In the genomic region with DNA sequence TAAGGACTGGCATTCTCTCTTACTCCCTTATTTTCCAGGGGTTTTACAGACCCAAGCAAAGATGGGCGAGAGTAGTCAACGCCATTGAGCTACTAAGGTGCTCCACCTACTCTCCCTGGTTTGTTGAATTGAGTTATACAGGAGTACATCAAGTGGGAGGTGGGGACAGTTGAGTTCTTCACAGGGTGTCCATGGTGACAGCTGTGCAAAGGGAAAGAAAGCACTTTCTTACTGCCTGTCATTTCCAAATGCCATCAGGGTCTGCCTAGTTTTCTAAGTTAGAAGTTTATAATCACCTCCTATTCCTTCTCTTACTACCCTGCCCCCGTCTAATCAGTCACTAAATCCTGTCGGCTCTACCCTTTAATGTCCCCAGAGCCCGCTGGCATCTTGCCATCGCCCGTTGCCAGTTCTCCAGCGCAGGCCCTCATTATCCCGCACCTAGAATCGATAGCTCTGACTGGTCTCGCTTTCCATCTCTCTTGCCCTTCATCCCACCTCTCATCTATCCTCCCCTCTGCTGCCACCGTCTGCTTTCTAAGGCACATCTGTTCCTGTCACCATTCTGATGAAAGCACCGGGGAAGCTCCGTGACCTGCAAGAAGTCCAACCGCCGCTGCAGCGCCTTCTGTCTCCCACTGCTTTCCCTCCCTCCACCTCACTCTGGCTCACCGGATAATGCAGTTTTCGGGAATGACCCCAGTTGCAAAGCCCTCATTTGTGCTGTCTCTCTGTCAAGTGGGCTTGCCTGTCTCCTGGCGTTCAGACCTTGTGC, we compare ENCODE assay signal across 7 mouse cellular contexts. TPM values are rescaled to one million over a fixed set of nuclear protein-coding genes. Genes with fewer than 3 reads are reported as not detected.
A peak's percentile ranks its signal among the peaks of the same experiment; 100 is the strongest.
DNase-seq lines count a peak whose midpoint lies in the region; ATAC-seq lines count a peak whose summit lies in the region.

No protein-coding gene starts in this region.

- ATAC-seq in kidney, embryonic 15.5 days (replicated peaks; ENCODE audit: low FRiP score), result no peak
- peak; percentile 22; the same call in 1 of the 2 replicates for ATAC-seq in embryonic facial prominence, embryonic 14.5 days (ENCODE audit: low read depth)
- peak; percentile 50 for ATAC-seq in hindbrain, embryonic 15.5 days (ENCODE audit: low FRiP score, low read depth)
- peak; percentile 64 for ATAC-seq in midbrain, embryonic 14.5 days (ENCODE audit: low FRiP score, low TSS enrichment)

- H3K36me3 ChIP-seq in kidney, embryonic 15.5 days, result no peaks in the 10 kb centered on the region
- no peaks in the 10 kb centered on the region for H3K36me3 ChIP-seq in embryonic facial prominence, embryonic 14.5 days (ENCODE audit: control insufficient read depth, insufficient read depth, low read length)
- no peaks in the 10 kb centered on the region for H3K36me3 ChIP-seq in hindbrain, embryonic 15.5 days
- H3K36me3 ChIP-seq in midbrain, embryonic 14.5 days (ENCODE audit: control insufficient read depth, insufficient read depth, low read length), result no peaks in the 10 kb centered on the region

- H3K4me1 ChIP-seq in kidney, embryonic 15.5 days, result peaks cover 6% of the 10 kb centered on the region; the same call in 1 of the 2 replicates
- no peaks in the 10 kb centered on the region for H3K4me1 ChIP-seq in embryonic facial prominence, embryonic 14.5 days (ENCODE audit: control insufficient read depth, insufficient read depth, low read length)
- H3K4me1 ChIP-seq in hindbrain, embryonic 15.5 days (replicated peaks), result peaks cover 9% of the 10 kb centered on the region
- peaks cover 7% of the 10 kb centered on the region; the same call in 1 of the 2 replicates for H3K4me1 ChIP-seq in midbrain, embryonic 14.5 days (ENCODE audit: control insufficient read depth, insufficient read depth, low read length)

- H3K9ac ChIP-seq in kidney, embryonic 15.5 days, result no peak overlapping the region
- H3K9ac ChIP-seq in embryonic facial prominence, embryonic 14.5 days (ENCODE audit: low read depth, low read length), result 0 out of 2 replicates have a peak overlapping the region, but pooled peaks have one; percentile 5
- H3K9ac ChIP-seq in hindbrain, embryonic 15.5 days, result peak overlapping the region; percentile 10; the same call in 1 of the 2 replicates
- H3K9ac ChIP-seq in midbrain, embryonic 14.5 days (replicated peaks; ENCODE audit: low read length), result no peak overlapping the region

- H3K4me3 ChIP-seq in kidney, embryonic 15.5 days (replicated peaks), result peak overlapping the region; percentile 14; the same call in 1 of the 2 replicates
- no peak overlapping the region for H3K4me3 ChIP-seq in embryonic facial prominence, embryonic 14.5 days (ENCODE audit: low read depth, low read length)
- H3K4me3 ChIP-seq in hindbrain, embryonic 15.5 days, result peak overlapping the region; percentile 9; the same call in 1 of the 2 replicates
- H3K4me3 ChIP-seq in midbrain, embryonic 14.5 days (replicated peaks; ENCODE audit: low read depth, low read length), result no peak overlapping the region

- DNase-seq in kidney, adult 8-10 months, result no peak
- peak; percentile 36 for DNase-seq in embryonic facial prominence, embryonic 14.5 days (ENCODE audit: low spot score)
- peak; percentile 76 for DNase-seq in midbrain, embryonic 14.5 days
- DNase-seq in urinary bladder, adult 18-20 months (ENCODE audit: low spot score in 2 of 2), result no peak
- DNase-seq in gastrocnemius, postnatal 4 days (ENCODE audit: low spot score in 2 of 2), result no peak

- H3K27ac ChIP-seq in kidney, embryonic 15.5 days, result no peak overlapping the region
- no peak overlapping the region for H3K27ac ChIP-seq in embryonic facial prominence, embryonic 14.5 days (replicated peaks; ENCODE audit: low read depth, low read length)
- H3K27ac ChIP-seq in hindbrain, embryonic 15.5 days (replicated peaks), result no peak overlapping the region
- no peak overlapping the region for H3K27ac ChIP-seq in midbrain, embryonic 14.5 days (replicated peaks; ENCODE audit: low read depth, low read length)

- peak overlapping the region; percentile 48 for H3K4me2 ChIP-seq in kidney, embryonic 15.5 days
- peak overlapping the region; percentile 25 for H3K4me2 ChIP-seq in embryonic facial prominence, embryonic 14.5 days (ENCODE audit: low read depth, low read length)
- peak overlapping the region; percentile 44 for H3K4me2 ChIP-seq in hindbrain, embryonic 15.5 days
- H3K4me2 ChIP-seq in midbrain, embryonic 14.5 days (ENCODE audit: low read length), result peak overlapping the region; percentile 39

- H3K9me3 ChIP-seq in kidney, embryonic 15.5 days (replicated peaks), result no peaks in the 10 kb centered on the region
- H3K9me3 ChIP-seq in embryonic facial prominence, embryonic 14.5 days (ENCODE audit: control insufficient read depth, low read length), result no peaks in the 10 kb centered on the region
- H3K9me3 ChIP-seq in hindbrain, embryonic 15.5 days, result no peaks in the 10 kb centered on the region
- no peaks in the 10 kb centered on the region for H3K9me3 ChIP-seq in midbrain, embryonic 14.5 days (ENCODE audit: control insufficient read depth, low read length)

- WGBS in kidney, embryonic 15.5 days, result 17% methylated on average over 20 of the region's 20 CpGs
- WGBS in embryonic facial prominence, embryonic 14.5 days, result 24% methylated on average over 20 of the region's 20 CpGs
- 17% methylated on average over 20 of the region's 20 CpGs for WGBS in hindbrain, embryonic 15.5 days
- 18% methylated on average over 20 of the region's 20 CpGs for WGBS in midbrain, embryonic 14.5 days

- peaks cover 13% of the 10 kb centered on the region; the same call in 1 of the 2 replicates for H3K27me3 ChIP-seq in kidney, embryonic 15.5 days
- no peaks in the 10 kb centered on the region for H3K27me3 ChIP-seq in embryonic facial prominence, embryonic 14.5 days (replicated peaks; ENCODE audit: control insufficient read depth, insufficient read depth, low read length)
- H3K27me3 ChIP-seq in hindbrain, embryonic 15.5 days, result no peaks in the 10 kb centered on the region
- no peaks in the 10 kb centered on the region for H3K27me3 ChIP-seq in midbrain, embryonic 14.5 days (ENCODE audit: control insufficient read depth, insufficient read depth, low read length)

RNA-seq across cellular contexts. Expression of a gene that starts 15.6 kb away (rescaled TPM):
- 7.6 and 7.9 TPM in 2 replicates for polyA plus RNA-seq in kidney, embryonic 15.5 days (2015; fragmentation: Nextera tagmentation; extraction: Ambion mirVana)
- 6.9 and 7.2 TPM in 2 replicates for polyA plus RNA-seq in embryonic facial prominence, embryonic 14.5 days (2014; fragmentation: Nextera tagmentation; extraction: Ambion mirVana)
- 3.8 and 3.9 TPM in 2 replicates for polyA plus RNA-seq in hindbrain, embryonic 15.5 days (2015; fragmentation: Nextera tagmentation; extraction: Ambion mirVana)
- polyA plus RNA-seq in midbrain, embryonic 14.5 days (2014; fragmentation: Nextera tagmentation; extraction: Ambion mirVana), result 5.2 and 6.4 TPM in 2 replicates
- 1 to 10 TPM; 7.7 to 9.7 TPM for total RNA-seq in gastrocnemius, postnatal 4 days (2021)

RNA-seq across cellular contexts. Expression of a gene that starts 51.0 kb away (rescaled TPM):
- 0.83 and 1.0 TPM in 2 replicates for polyA plus RNA-seq in kidney, embryonic 15.5 days (2015; fragmentation: Nextera tagmentation; extraction: Ambion mirVana)
- polyA plus RNA-seq in embryonic facial prominence, embryonic 14.5 days (2014; fragmentation: Nextera tagmentation; extraction: Ambion mirVana), result 0.18 and 0.28 TPM in 2 replicates
- polyA plus RNA-seq in hindbrain, embryonic 15.5 days (2015; fragmentation: Nextera tagmentation; extraction: Ambion mirVana), result 2.9 and 3.0 TPM in 2 replicates
- polyA plus RNA-seq in midbrain, embryonic 14.5 days (2014; fragmentation: Nextera tagmentation; extraction: Ambion mirVana), result 1.5 TPM in 2 replicates
- total RNA-seq in gastrocnemius, postnatal 4 days (2021), result 1 to 10 TPM; 2.2 to 2.3 TPM

Comparison
In these comparisons a context has a peak if more than half of its experiments do, and no peak if none do; other contexts are left out.
1. H3K4me3 ChIP-seq: peak in kidney, embryonic 15.5 days (single experiment) and hindbrain, embryonic 15.5 days (single experiment); none in embryonic facial prominence, embryonic 14.5 days (single experiment) and midbrain, embryonic 14.5 days (single experiment).
2. H3K9ac ChIP-seq: peak in embryonic facial prominence, embryonic 14.5 days (single experiment) and hindbrain, embryonic 15.5 days (single experiment); none in kidney, embryonic 15.5 days (single experiment) and midbrain, embryonic 14.5 days (single experiment).
3. DNase-seq: peak in embryonic facial prominence, embryonic 14.5 days (single experiment) and midbrain, embryonic 14.5 days (single experiment); none in kidney, adult 8-10 months (0 of 2), urinary bladder, adult 18-20 months (0 of 2) and gastrocnemius, postnatal 4 days (0 of 2).
4. Peak in every context shown above with its lines, with median percentiles within 50 percentile points of each other: H3K4me2 ChIP-seq.